Mouse (Mus musculus): ENCODE data around the gene Alpk1. TPM values are rescaled to one million over a fixed set of nuclear protein-coding genes. Genes with fewer than 3 reads are reported as not detected.

The Alpk1 gene
- polyA plus RNA-seq, 1 experiment from 2014 or later, result 0.63 TPM

DNA sequence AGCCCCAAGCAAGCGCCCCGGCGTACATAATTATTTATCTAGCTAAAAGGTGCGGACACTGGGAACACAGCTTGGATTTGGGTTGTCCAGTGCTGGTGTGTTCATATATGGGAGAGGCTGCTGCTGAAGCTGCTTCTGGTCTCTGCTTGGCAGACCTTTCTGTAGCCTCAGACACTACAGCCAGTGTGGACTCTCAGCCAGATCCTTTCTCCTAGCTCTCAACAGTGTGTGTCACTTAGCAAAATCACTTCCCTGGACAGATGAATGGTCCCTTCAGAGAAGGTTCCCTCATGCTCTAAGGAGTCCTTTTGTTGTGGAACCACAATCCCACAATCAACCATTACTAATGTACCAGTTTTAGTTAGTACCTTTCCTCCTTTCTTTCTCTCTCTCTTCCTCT, 21.5 kb downstream of the Alpk1 start:
- ATAC-seq (ENCODE audit: low read depth), result no peak
- H3K4me1 ChIP-seq (ENCODE audit: control insufficient read depth, low read depth, low read length), result no peaks in the 10 kb centered on the region; the same call in 1 of the 2 replicates
- H3K27ac ChIP-seq (ENCODE audit: low read length), result no peak overlapping the region
- no peaks in the 10 kb centered on the region for H3K36me3 ChIP-seq (ENCODE audit: control insufficient read depth, insufficient read depth)
- no peak overlapping the region for H3K4me3 ChIP-seq (ENCODE audit: low read depth, low read length)
- WGBS (ENCODE audit: insufficient replicate concordance), result 67% methylated on average over 4 of the region's 4 CpGs
- H3K9me3 ChIP-seq (replicated peaks; ENCODE audit: control insufficient read depth, low read length), result no peaks in the 10 kb centered on the region
- no peak overlapping the region for H3K9ac ChIP-seq (ENCODE audit: low read depth, low read length)
- no peak overlapping the region for H3K4me2 ChIP-seq (ENCODE audit: low read depth, low read length)
- no peaks in the 10 kb centered on the region for H3K27me3 ChIP-seq (ENCODE audit: control insufficient read depth, insufficient read depth, low read depth, low read length)

DNA sequence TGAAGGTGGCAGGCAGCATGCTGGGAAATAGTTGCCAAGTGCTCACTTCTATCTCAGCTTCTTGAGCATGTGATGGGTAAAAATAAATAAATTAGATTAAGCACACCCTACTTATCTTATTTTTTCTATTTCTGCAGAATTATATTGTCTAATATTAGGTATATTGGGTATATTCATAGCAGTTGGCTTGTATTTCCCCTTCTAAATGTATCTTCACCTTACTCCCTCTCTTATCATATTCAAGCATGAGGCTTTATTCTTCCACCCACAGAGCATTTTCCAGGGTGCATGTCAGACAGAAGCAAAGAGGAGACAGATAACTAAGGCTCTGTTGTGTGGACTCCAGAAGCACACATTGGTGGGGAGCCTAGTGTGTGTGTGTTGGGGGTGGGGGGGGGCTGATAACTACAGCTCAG, 22.4 kb downstream of the Alpk1 start:
- Histone ChIP-seq H3K27ac (ENCODE audit: low read length) (no peak overlapping the region), H3K4me3 (ENCODE audit: low read depth, low read length) (no peak overlapping the region), H3K36me3 (ENCODE audit: control insufficient read depth, insufficient read depth) (no peaks in the 10 kb centered on the region), H3K9ac (ENCODE audit: low read depth, low read length) (no peak overlapping the region), H3K4me1 (ENCODE audit: control insufficient read depth, low read depth, low read length) (no peaks in the 10 kb centered on the region; the same call in 1 of the 2 replicates), H3K4me2 (ENCODE audit: low read depth, low read length) (no peak overlapping the region), H3K27me3 (ENCODE audit: control insufficient read depth, insufficient read depth, low read depth, low read length) (no peaks in the 10 kb centered on the region), H3K9me3 (replicated peaks; ENCODE audit: control insufficient read depth, low read length) (no peaks in the 10 kb centered on the region)
- peak; percentile 60; the same call in 1 of the 2 replicates for ATAC-seq (ENCODE audit: low read depth)

DNA sequence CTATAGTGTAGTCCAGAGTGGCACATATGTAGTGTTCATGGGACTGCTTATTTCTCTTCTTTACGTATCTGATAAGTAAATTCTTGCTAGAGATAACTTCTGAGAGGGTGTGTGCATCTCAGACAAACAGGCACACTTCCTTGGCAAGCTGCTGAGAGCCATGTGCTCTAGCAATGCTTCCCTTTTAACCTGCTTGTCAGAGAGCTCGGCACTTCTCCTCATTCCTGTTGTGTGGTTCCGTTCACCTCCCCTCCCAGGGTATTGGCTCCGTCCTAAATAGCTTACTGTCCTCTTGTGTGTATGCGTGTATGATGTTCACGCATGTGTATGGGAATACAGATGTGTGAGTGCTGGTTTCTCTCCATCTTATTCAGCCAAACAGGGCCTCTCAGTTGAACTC, 23.9 kb downstream of the Alpk1 start:
- H3K4me2 ChIP-seq (ENCODE audit: low read depth, low read length), result no peak overlapping the region
- no peaks in the 10 kb centered on the region; the same call in 1 of the 2 replicates for H3K4me1 ChIP-seq (ENCODE audit: control insufficient read depth, low read depth, low read length)
- WGBS (ENCODE audit: insufficient replicate concordance), result 63% methylated on average over 6 of the region's 6 CpGs
- H3K4me3 ChIP-seq (ENCODE audit: low read depth, low read length), result no peak overlapping the region
- no peak for ATAC-seq (ENCODE audit: low read depth)
- no peak overlapping the region for H3K9ac ChIP-seq (ENCODE audit: low read depth, low read length)
- H3K9me3 ChIP-seq (replicated peaks; ENCODE audit: control insufficient read depth, low read length), result no peaks in the 10 kb centered on the region
- no peaks in the 10 kb centered on the region for H3K36me3 ChIP-seq (ENCODE audit: control insufficient read depth, insufficient read depth)
- no peak overlapping the region for H3K27ac ChIP-seq (ENCODE audit: low read length)
- H3K27me3 ChIP-seq (ENCODE audit: control insufficient read depth, insufficient read depth, low read depth, low read length), result no peaks in the 10 kb centered on the region

DNA sequence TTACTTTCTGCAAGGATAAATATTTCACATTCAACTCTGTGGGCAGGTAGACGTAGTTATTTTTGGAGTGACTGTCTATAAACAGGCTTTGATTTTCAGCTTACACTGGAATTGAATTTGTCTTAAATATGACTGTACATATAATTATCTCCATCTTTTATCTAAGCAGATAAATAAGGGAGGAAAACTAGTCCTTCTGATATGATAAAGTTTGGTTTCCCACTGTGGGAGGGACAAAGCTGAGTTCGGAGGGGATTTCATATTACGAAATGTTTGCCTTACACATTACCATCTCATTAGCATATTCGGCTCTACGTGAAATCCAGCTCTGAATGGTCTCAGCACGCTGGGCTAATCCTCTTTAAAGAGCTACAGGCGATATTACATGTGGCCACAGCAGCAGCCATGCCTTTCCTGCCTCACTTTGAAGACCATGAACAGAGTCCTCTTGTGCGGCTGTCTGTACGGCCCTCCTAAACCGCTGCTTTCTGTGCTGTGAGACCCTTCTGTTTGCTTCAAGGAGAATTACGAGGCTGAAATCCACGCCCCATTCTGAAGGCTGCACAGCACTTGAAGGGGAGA, 30.3 kb downstream of the Alpk1 start:
- H3K36me3 ChIP-seq (ENCODE audit: control insufficient read depth, insufficient read depth), result no peaks in the 10 kb centered on the region
- ATAC-seq (ENCODE audit: low read depth), result no peak
- no peaks in the 10 kb centered on the region for H3K4me1 ChIP-seq (ENCODE audit: control insufficient read depth, low read depth, low read length)
- H3K4me2 ChIP-seq (ENCODE audit: low read depth, low read length), result no peak overlapping the region
- 21% methylated on average over 12 of the region's 12 CpGs for WGBS (ENCODE audit: insufficient replicate concordance)
- H3K9me3 ChIP-seq (replicated peaks; ENCODE audit: control insufficient read depth, low read length), result no peaks in the 10 kb centered on the region
- no peak overlapping the region for H3K27ac ChIP-seq (ENCODE audit: low read length)
- peaks cover 10% of the 10 kb centered on the region; the same call in 1 of the 2 replicates for H3K27me3 ChIP-seq (ENCODE audit: control insufficient read depth, insufficient read depth, low read depth, low read length)
- H3K9ac ChIP-seq (ENCODE audit: low read depth, low read length), result no peak overlapping the region
- no peak overlapping the region for H3K4me3 ChIP-seq (ENCODE audit: low read depth, low read length)

DNA sequence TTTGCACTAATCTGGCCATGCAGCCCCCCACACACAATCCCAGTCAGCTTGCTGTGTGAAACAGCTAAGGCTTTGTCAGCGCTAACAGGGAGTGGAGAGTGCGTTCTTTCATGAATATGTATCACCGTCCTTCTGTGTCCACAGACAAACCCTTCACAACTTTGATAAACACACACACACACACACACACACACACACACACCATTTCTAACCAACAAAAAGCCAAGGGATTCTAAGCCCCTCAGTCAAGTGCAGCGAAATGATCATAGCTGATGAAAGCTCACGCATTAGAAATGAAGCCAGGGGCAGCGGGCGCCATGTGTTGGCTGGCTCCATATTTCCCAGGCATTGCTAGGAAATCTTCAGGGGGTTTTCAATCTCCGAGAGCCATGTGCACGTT, 31.1 kb downstream of the Alpk1 start:
- Histone ChIP-seq H3K4me2 (ENCODE audit: low read depth, low read length) (no peak overlapping the region), H3K27ac (ENCODE audit: low read length) (no peak overlapping the region), H3K4me3 (ENCODE audit: low read depth, low read length) (no peak overlapping the region), H3K4me1 (ENCODE audit: control insufficient read depth, low read depth, low read length) (no peaks in the 10 kb centered on the region), H3K36me3 (ENCODE audit: control insufficient read depth, insufficient read depth) (no peaks in the 10 kb centered on the region), H3K9me3 (replicated peaks; ENCODE audit: control insufficient read depth, low read length) (no peaks in the 10 kb centered on the region), H3K27me3 (ENCODE audit: control insufficient read depth, insufficient read depth, low read depth, low read length) (peaks cover 10% of the 10 kb centered on the region; the same call in 1 of the 2 replicates), H3K9ac (ENCODE audit: low read depth, low read length) (no peak overlapping the region)
- ATAC-seq (ENCODE audit: low read depth), result no peak
- WGBS (ENCODE audit: insufficient replicate concordance), result 38% methylated on average over 9 of the region's 9 CpGs

DNA sequence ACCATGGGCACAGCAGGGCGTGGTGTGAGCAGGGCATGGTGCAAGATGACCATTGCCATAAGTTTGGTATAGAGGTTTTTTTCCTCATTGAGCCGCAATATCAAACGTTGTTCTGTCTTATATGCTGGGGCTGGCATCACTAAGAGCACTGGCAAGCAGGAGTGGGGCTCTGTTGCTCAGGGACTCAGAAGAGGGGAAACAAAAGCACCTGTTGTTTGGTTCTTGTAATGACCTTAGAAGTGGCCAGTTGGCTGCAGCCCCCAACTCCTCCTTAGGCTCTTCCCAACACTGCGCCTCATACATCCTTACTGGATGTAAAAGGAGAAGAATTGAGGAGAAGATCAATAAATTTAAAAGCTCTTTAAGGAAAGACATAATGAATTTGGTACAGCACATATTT, 31.7 kb downstream of the Alpk1 start:
- no peak overlapping the region for H3K4me2 ChIP-seq (ENCODE audit: low read depth, low read length)
- ATAC-seq (ENCODE audit: low read depth), result no peak
- no peak overlapping the region for H3K9ac ChIP-seq (ENCODE audit: low read depth, low read length)
- no peaks in the 10 kb centered on the region for H3K4me1 ChIP-seq (ENCODE audit: control insufficient read depth, low read depth, low read length)
- no peak overlapping the region for H3K27ac ChIP-seq (ENCODE audit: low read length)
- no peaks in the 10 kb centered on the region for H3K9me3 ChIP-seq (replicated peaks; ENCODE audit: control insufficient read depth, low read length)
- no peaks in the 10 kb centered on the region for H3K36me3 ChIP-seq (ENCODE audit: control insufficient read depth, insufficient read depth)
- WGBS (ENCODE audit: insufficient replicate concordance), result 60% methylated on average over 4 of the region's 4 CpGs
- H3K27me3 ChIP-seq (ENCODE audit: control insufficient read depth, insufficient read depth, low read depth, low read length), result peaks cover 10% of the 10 kb centered on the region; the same call in 1 of the 2 replicates
- H3K4me3 ChIP-seq (ENCODE audit: low read depth, low read length), result no peak overlapping the region

DNA sequence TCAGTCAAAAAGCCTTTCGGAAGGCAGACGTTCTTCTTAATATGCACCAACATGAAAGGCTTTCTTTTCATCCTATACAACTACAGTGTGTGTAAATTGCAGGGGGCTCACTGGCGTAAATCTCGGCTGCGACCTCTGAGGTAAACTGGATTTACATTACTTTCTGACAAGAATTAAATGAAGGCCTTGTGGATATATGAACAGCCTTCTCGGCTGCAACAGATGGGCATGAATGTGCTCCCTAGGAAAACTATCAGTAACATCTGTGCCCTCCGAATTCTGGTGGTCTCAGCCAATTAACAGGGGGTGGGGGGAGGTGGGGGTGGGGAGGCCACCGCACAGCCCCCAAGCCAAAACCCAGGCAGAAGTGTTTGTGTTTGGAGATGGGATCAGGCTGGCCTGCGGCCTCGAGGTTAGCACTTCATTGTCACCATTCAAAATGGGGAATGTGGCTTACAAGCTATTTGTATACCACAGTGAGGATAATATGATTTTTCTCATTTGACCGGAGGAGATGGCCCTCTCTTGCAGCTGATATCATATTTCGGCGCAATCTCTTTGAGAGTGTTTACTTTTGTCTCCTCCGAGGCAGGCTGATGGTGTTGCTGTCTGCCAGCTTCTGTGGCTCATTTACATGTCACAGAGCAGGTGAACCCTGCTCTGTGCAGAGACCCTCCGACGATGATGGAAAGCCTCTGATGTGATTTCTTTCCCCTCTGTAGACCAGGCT, 34.3 kb downstream of the Alpk1 start:
- H3K27me3 ChIP-seq (ENCODE audit: control insufficient read depth, insufficient read depth, low read depth, low read length), result peaks cover 10% of the 10 kb centered on the region; the same call in 1 of the 2 replicates
- no peak for ATAC-seq (ENCODE audit: low read depth)

DNA sequence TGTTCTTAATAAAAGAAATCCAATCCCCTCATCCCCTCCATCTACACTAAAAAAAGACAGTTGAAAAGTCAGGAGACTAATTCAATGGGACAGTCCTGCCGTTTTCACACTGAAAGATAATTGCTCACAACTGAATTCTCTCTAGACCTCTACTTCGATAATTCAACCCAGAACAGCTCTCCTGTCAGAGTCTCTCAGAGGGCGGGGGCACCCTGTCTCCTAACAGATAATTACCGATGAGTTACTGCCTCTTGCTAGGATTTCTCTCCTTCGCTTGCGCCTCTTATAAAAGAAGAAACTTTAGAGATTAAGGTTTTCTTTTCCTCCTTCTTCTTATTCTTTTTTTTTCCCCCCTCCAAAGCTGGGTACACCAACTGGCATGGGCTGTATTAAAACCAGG, 34.8 kb downstream of the Alpk1 start:
- peaks cover 10% of the 10 kb centered on the region; the same call in 1 of the 2 replicates for H3K27me3 ChIP-seq (ENCODE audit: control insufficient read depth, insufficient read depth, low read depth, low read length)
- no peak for ATAC-seq (ENCODE audit: low read depth)

More for the DNA sequence above, 34.3 kb downstream of the Alpk1 start:
- H3K27ac ChIP-seq (ENCODE audit: low read length), result no peak overlapping the region
- H3K9ac ChIP-seq (ENCODE audit: low read depth, low read length), result no peak overlapping the region
- no peaks in the 10 kb centered on the region for H3K36me3 ChIP-seq (ENCODE audit: control insufficient read depth, insufficient read depth)
- 43% methylated on average over 16 of the region's 16 CpGs for WGBS (ENCODE audit: insufficient replicate concordance)
- H3K4me3 ChIP-seq (ENCODE audit: low read depth, low read length), result no peak overlapping the region
- peaks cover 2% of the 10 kb centered on the region; the same call in 1 of the 2 replicates for H3K9me3 ChIP-seq (replicated peaks; ENCODE audit: control insufficient read depth, low read length)
- no peak overlapping the region for H3K4me2 ChIP-seq (ENCODE audit: low read depth, low read length)
- no peaks in the 10 kb centered on the region for H3K4me1 ChIP-seq (ENCODE audit: control insufficient read depth, low read depth, low read length)

More for the DNA sequence above, 34.8 kb downstream of the Alpk1 start:
- H3K4me3 ChIP-seq (ENCODE audit: low read depth, low read length), result no peak overlapping the region
- H3K4me1 ChIP-seq (ENCODE audit: control insufficient read depth, low read depth, low read length), result no peaks in the 10 kb centered on the region
- 34% methylated on average over 6 of the region's 6 CpGs for WGBS (ENCODE audit: insufficient replicate concordance)
- peaks cover 2% of the 10 kb centered on the region; the same call in 1 of the 2 replicates for H3K9me3 ChIP-seq (replicated peaks; ENCODE audit: control insufficient read depth, low read length)
- no peaks in the 10 kb centered on the region for H3K36me3 ChIP-seq (ENCODE audit: control insufficient read depth, insufficient read depth)
- H3K27ac ChIP-seq (ENCODE audit: low read length), result no peak overlapping the region
- no peak overlapping the region for H3K9ac ChIP-seq (ENCODE audit: low read depth, low read length)
- no peak overlapping the region for H3K4me2 ChIP-seq (ENCODE audit: low read depth, low read length)

Measured in liver, embryonic 16.5 days (tissue).